Mouse (Mus musculus): ENCODE results near the gene Duox1. TPM values are rescaled to one million over a fixed set of nuclear protein-coding genes. Genes with fewer than 3 reads are reported as not detected.
A peak's percentile ranks its signal among the peaks of the same experiment; 100 is the strongest.

Gene Duox1
- 0.04 TPM in 1 of 2 replicates, not detected in the other for polyA plus RNA-seq (2014; fragmentation: Nextera tagmentation; extraction: Ambion mirVana)

GRCm38 (mm10) chr2:122315372-122315771 lies at the start of gene Duox1:
Gene Duox1 (plus strand): TSS chr2:122315672.
- WGBS: 83% methylated on average over 7 of the region's 7 CpGs
- Histone ChIP-seq H3K27me3 (ENCODE audit: control insufficient read depth, insufficient read depth, low read length) (peaks cover 20% of the 10 kb centered on the region), H3K4me2 (no peak within 1 kb of the TSS), H3K9ac (ENCODE audit: low read length) (no peak within 1 kb of the TSS), H3K27ac (ENCODE audit: low read depth, low read length) (no peak within 1 kb of the TSS), H3K4me3 (ENCODE audit: low read depth, low read length) (no peak within 1 kb of the TSS), H3K36me3 (ENCODE audit: control insufficient read depth, insufficient read depth, low read length) (no peaks in the 10 kb centered on the region), H3K4me1 (ENCODE audit: control insufficient read depth, insufficient read depth, low read length) (peaks cover 6% of the 10 kb centered on the region; the same call in 1 of the 2 replicates), H3K9me3 (ENCODE audit: control insufficient read depth, low read length) (no peaks in the 10 kb centered on the region)
- DNase-seq (ENCODE audit: low spot score, missing footprints) (no peak), ATAC-seq (ENCODE audit: low FRiP score) (no peak)

- WGBS: 87% methylated on average over 7 of the region's 7 CpGs
- H3K9ac ChIP-seq (ENCODE audit: low read length): no peak overlapping the region
- H3K27me3 ChIP-seq (ENCODE audit: control insufficient read depth, insufficient read depth, low read length): no peaks in the 10 kb centered on the region
- no peak overlapping the region for H3K4me2 ChIP-seq
- no peak for DNase-seq (ENCODE audit: low spot score, missing footprints)
- H3K27ac ChIP-seq (ENCODE audit: low read depth, low read length): no peak overlapping the region
- ATAC-seq (ENCODE audit: low FRiP score): no peak
- H3K36me3 ChIP-seq (ENCODE audit: control insufficient read depth, insufficient read depth, low read length): no peaks in the 10 kb centered on the region
- H3K4me1 ChIP-seq (ENCODE audit: control insufficient read depth, insufficient read depth, low read length): peaks cover 7% of the 10 kb centered on the region
- H3K9me3 ChIP-seq (ENCODE audit: control insufficient read depth, low read length): no peaks in the 10 kb centered on the region
- H3K4me3 ChIP-seq (ENCODE audit: low read depth, low read length): no peak overlapping the region
Observed at GRCm38 (mm10) chr2:122266407-122267193, 48.9 kb upstream of the Duox1 start.

GRCm38 (mm10) chr2:122278769-122279168 lies 36.7 kb upstream of the Duox1 start:
- ATAC-seq (ENCODE audit: low FRiP score): no peak
- no peaks in the 10 kb centered on the region for H3K9me3 ChIP-seq (ENCODE audit: control insufficient read depth, low read length)
- 83% methylated on average over 3 of the region's 3 CpGs for WGBS
- H3K4me3 ChIP-seq (ENCODE audit: low read depth, low read length): no peak overlapping the region
- H3K27me3 ChIP-seq (ENCODE audit: control insufficient read depth, insufficient read depth, low read length): no peaks in the 10 kb centered on the region
- H3K27ac ChIP-seq (ENCODE audit: low read depth, low read length): no peak overlapping the region
- H3K36me3 ChIP-seq (ENCODE audit: control insufficient read depth, insufficient read depth, low read length): no peaks in the 10 kb centered on the region
- no peak for DNase-seq (ENCODE audit: low spot score, missing footprints)
- no peak overlapping the region for H3K4me2 ChIP-seq
- no peak overlapping the region for H3K9ac ChIP-seq (ENCODE audit: low read length)
- 0 out of 2 replicates have a peak, but pooled peaks cover 3% of the 10 kb centered on the region for H3K4me1 ChIP-seq (ENCODE audit: control insufficient read depth, insufficient read depth, low read length)

- no peaks in the 10 kb centered on the region for H3K9me3 ChIP-seq (ENCODE audit: control insufficient read depth, low read length)
- H3K9ac ChIP-seq (ENCODE audit: low read length): no peak overlapping the region
- H3K27ac ChIP-seq (ENCODE audit: low read depth, low read length): no peak overlapping the region
- DNase-seq (ENCODE audit: low spot score, missing footprints) (peak; percentile 6), ATAC-seq (ENCODE audit: low FRiP score) (no peak)
- no peak overlapping the region for H3K4me2 ChIP-seq
- no peaks in the 10 kb centered on the region for H3K4me1 ChIP-seq (ENCODE audit: control insufficient read depth, insufficient read depth, low read length)
- H3K27me3 ChIP-seq (ENCODE audit: control insufficient read depth, insufficient read depth, low read length): no peaks in the 10 kb centered on the region
- 91% methylated on average over 9 of the region's 9 CpGs for whole genome bisulfite sequencing
- no peaks in the 10 kb centered on the region for H3K36me3 ChIP-seq (ENCODE audit: control insufficient read depth, insufficient read depth, low read length)
- no peak overlapping the region for H3K4me3 ChIP-seq (ENCODE audit: low read depth, low read length)
Observed at GRCm38 (mm10) chr2:122284091-122284490, 31.4 kb upstream of the Duox1 start.

GRCm38 (mm10) chr2:122286137-122286536 lies 29.3 kb upstream of the Duox1 start:
- no peaks in the 10 kb centered on the region for H3K27me3 ChIP-seq (ENCODE audit: control insufficient read depth, insufficient read depth, low read length)
- H3K9ac ChIP-seq (ENCODE audit: low read length): no peak overlapping the region
- no peaks in the 10 kb centered on the region for H3K9me3 ChIP-seq (ENCODE audit: control insufficient read depth, low read length)
- ATAC-seq (ENCODE audit: low FRiP score) (no peak), DNase-seq (ENCODE audit: low spot score, missing footprints) (no peak)
- 74% methylated on average over 7 of the region's 7 CpGs for WGBS
- H3K4me1 ChIP-seq (ENCODE audit: control insufficient read depth, insufficient read depth, low read length): no peaks in the 10 kb centered on the region
- no peaks in the 10 kb centered on the region for H3K36me3 ChIP-seq (ENCODE audit: control insufficient read depth, insufficient read depth, low read length)
- no peak overlapping the region for H3K4me3 ChIP-seq (ENCODE audit: low read depth, low read length)
- no peak overlapping the region for H3K4me2 ChIP-seq
- no peak overlapping the region for H3K27ac ChIP-seq (ENCODE audit: low read depth, low read length)

GRCm38 (mm10) chr2:122294916-122295315 lies 20.6 kb upstream of the Duox1 start:
- DNase-seq (ENCODE audit: low spot score, missing footprints): peak; percentile 86
- no peak for ATAC-seq (ENCODE audit: low FRiP score)
- WGBS: 2% methylated on average over 7 of the region's 7 CpGs

GRCm38 (mm10) chr2:122297271-122298095 lies 18.0 kb upstream of the Duox1 start:
- Histone ChIP-seq H3K4me2 (peak overlapping the region; percentile 31), H3K36me3 (ENCODE audit: control insufficient read depth, insufficient read depth, low read length) (no peaks in the 10 kb centered on the region), H3K4me3 (ENCODE audit: low read depth, low read length) (peak overlapping the region; percentile 13), H3K9ac (ENCODE audit: low read length) (no peak overlapping the region), H3K9me3 (ENCODE audit: control insufficient read depth, low read length) (no peaks in the 10 kb centered on the region), H3K27me3 (ENCODE audit: control insufficient read depth, insufficient read depth, low read length) (peaks cover 82% of the 10 kb centered on the region), H3K4me1 (ENCODE audit: control insufficient read depth, insufficient read depth, low read length) (peaks cover 21% of the 10 kb centered on the region), H3K27ac (ENCODE audit: low read depth, low read length) (no peak overlapping the region)
- ATAC-seq (ENCODE audit: low FRiP score): peak; percentile 28; the same call in 1 of the 2 replicates
- DNase-seq (ENCODE audit: low spot score, missing footprints): peak; percentile 95
- WGBS: 1% methylated on average over 35 of the region's 35 CpGs

More at GRCm38 (mm10) chr2:122294916-122295315, 20.6 kb upstream of the Duox1 start:
- H3K27ac ChIP-seq (ENCODE audit: low read depth, low read length): no peak overlapping the region
- no peak overlapping the region for H3K4me3 ChIP-seq (ENCODE audit: low read depth, low read length)
- no peaks in the 10 kb centered on the region for H3K9me3 ChIP-seq (ENCODE audit: control insufficient read depth, low read length)
- H3K4me1 ChIP-seq (ENCODE audit: control insufficient read depth, insufficient read depth, low read length): peaks cover 18% of the 10 kb centered on the region
- H3K9ac ChIP-seq (ENCODE audit: low read length): no peak overlapping the region
- peaks cover 56% of the 10 kb centered on the region for H3K27me3 ChIP-seq (ENCODE audit: control insufficient read depth, insufficient read depth, low read length)
- no peak overlapping the region for H3K4me2 ChIP-seq
- H3K36me3 ChIP-seq (ENCODE audit: control insufficient read depth, insufficient read depth, low read length): no peaks in the 10 kb centered on the region

GRCm38 (mm10) chr2:122298096-122298499 lies 17.4 kb upstream of the Duox1 start, which contains the start of gene Duox2:
Gene Duox2 (minus strand): TSS chr2:122298449.
- Histone ChIP-seq H3K36me3 (ENCODE audit: control insufficient read depth, insufficient read depth, low read length) (no peaks in the 10 kb centered on the region), H3K27me3 (ENCODE audit: control insufficient read depth, insufficient read depth, low read length) (peaks cover 85% of the 10 kb centered on the region), H3K27ac (ENCODE audit: low read depth, low read length) (no peak within 1 kb of the TSS), H3K4me3 (ENCODE audit: low read depth, low read length) (peak within 1 kb of the TSS; percentile 21), H3K9ac (ENCODE audit: low read length) (no peak within 1 kb of the TSS), H3K9me3 (ENCODE audit: control insufficient read depth, low read length) (no peaks in the 10 kb centered on the region), H3K4me2 (peak within 1 kb of the TSS; percentile 31), H3K4me1 (ENCODE audit: control insufficient read depth, insufficient read depth, low read length) (peaks cover 21% of the 10 kb centered on the region)
- ATAC-seq (ENCODE audit: low FRiP score) (no peak), DNase-seq (ENCODE audit: low spot score, missing footprints) (peak; percentile 95)
- WGBS: under 1% methylated on average over 13 of the region's 13 CpGs

Measured in midbrain, embryonic 11.5 days (tissue).